ENCODE assay signal across 8 mouse cellular contexts in genomic region chr6:127150663-127151564, GRCm38 (mm10). TPM values are rescaled to one million over a fixed set of nuclear protein-coding genes. Genes with fewer than 3 reads are reported as not detected.
DNase-seq lines count a peak whose midpoint lies in the region; ATAC-seq lines count a peak whose summit lies in the region.

No protein-coding gene starts in this region.

- peak; percentile 96 for DNase-seq in adipocyte (ENCODE audit: low spot score)
- peak; percentile 77 for DNase-seq in fibroblast of lung, adult 2 months (ENCODE audit: low read depth)
- peak; percentile 84 to 86 for DNase-seq in heart, postnatal 10 days
- DNase-seq in kidney, postnatal 25 days: peak; percentile 72 to 85
- peak; percentile 85 for DNase-seq in lung, postnatal 14 days
- peak; percentile 79 for DNase-seq in ovary, postnatal 36 days (ENCODE audit: low spot score)
- peak; percentile 85 for DNase-seq in urinary bladder, postnatal 14 days (ENCODE audit: low spot score)

- intact Hi-C loops in heart, postnatal 10 days (cut with DNase I): no loop called here

- peak; percentile 17 for ATAC-seq in CD4-positive, CD25-positive, alpha-beta regulatory T cell, adult 4 months

RNA-seq across cellular contexts. Expression of gene Ccnd2, which starts 1.1 kb away (rescaled TPM):
- 100 to 1,000 TPM; 616 to 775 TPM for polyA plus RNA-seq in CD4-positive, CD25-positive, alpha-beta regulatory T cell, adult 4 months (2017; shearing (Covaris generic))
- total RNA-seq in heart, postnatal 10 days (2021): 100 to 1,000 TPM; 270 to 328 TPM

RNA-seq across cellular contexts. Expression of gene Tigar, which starts 41.6 kb away (rescaled TPM):
- polyA plus RNA-seq in CD4-positive, CD25-positive, alpha-beta regulatory T cell, adult 4 months (2017; shearing (Covaris generic)): 10 to 100 TPM in 1 of 2 experiments, 1 to 10 TPM in 1; 7.6 to 10.6 TPM
- 10 to 100 TPM; 38.8 to 40.4 TPM for total RNA-seq in heart, postnatal 10 days (2021)

Comparison
In these comparisons a context has a peak if more than half of its experiments do, and no peak if none do; other contexts are left out.
1. Peak in every context shown above with its lines: DNase-seq and ATAC-seq.